In the genomic region with DNA sequence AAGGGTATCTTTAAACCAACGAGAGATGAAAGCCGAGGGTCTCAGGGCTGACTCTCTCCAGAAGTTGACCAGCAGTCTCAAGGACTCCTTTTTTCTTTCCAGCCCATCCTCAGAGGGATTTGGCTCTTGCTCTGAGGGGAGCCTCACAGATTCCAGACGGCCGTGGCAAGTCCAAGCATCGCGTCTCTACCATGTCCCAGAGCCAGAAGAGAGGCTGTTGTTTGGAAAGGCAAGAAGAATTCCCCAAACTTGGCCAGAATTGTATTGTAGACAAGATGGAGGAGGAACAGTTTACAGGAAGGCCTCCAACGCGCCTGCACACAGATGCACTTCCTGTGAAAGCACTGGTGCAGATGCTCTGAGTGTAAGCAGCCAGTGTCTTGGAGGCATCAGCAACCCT, we compare ENCODE assay signal across 16 mouse cellular contexts. TPM values are rescaled to one million over a fixed set of nuclear protein-coding genes. Genes with fewer than 3 reads are reported as not detected.
DNase-seq lines count a peak whose midpoint lies in the region; ATAC-seq lines count a peak whose summit lies in the region.
"Had no signal": no experiment of that assay in that cellular context is flagged by ENCODE, and none has a peak within 500 bp of the region (broad histone marks: within the 10 kb centered on the region; RNA-seq: fewer than 3 reads in every experiment).

No protein-coding gene starts in this region.

- peak; percentile 94 for DNase-seq in heart, adult 11 months
- DNase-seq in heart, adult 9 months (ENCODE audit: low spot score in 2 of 2), result no peak
- no peak for DNase-seq in lung, postnatal 14 days
- peak; percentile 22 for DNase-seq in thymus, postnatal 0 days (ENCODE audit: low spot score)
- no peak for DNase-seq in thymus, adult 18-20 months
- no peak for DNase-seq in cerebellum, adult 11-12 months
- DNase-seq: cerebellum, adult 8-10 months; layer of hippocampus, postnatal 36 days had no signal

- H3K4me2 ChIP-seq in lung, embryonic 15.5 days, result no peak overlapping the region
- H3K4me2 ChIP-seq: heart, embryonic 15.5 days; midbrain, embryonic 13.5 days had no signal

- H3K9me3 ChIP-seq in lung, embryonic 15.5 days, result no peaks in the 10 kb centered on the region
- H3K9me3 ChIP-seq: heart, embryonic 15.5 days; hindbrain, embryonic 10.5 days; midbrain, embryonic 13.5 days had no signal

- no peak for ATAC-seq in lung, embryonic 15.5 days (ENCODE audit: borderline replicate concordance, extremely low read depth, low FRiP score, low TSS enrichment)
- ATAC-seq: activated CD4-positive, CD25-positive, alpha-beta regulatory T cell, adult 4 months; forebrain, embryonic 14.5 days; intestine, postnatal 0 days; midbrain, embryonic 13.5 days had no signal

- no peak overlapping the region for H3K4me3 ChIP-seq in lung, embryonic 15.5 days
- H3K4me3 ChIP-seq: heart, embryonic 15.5 days; hindbrain, embryonic 10.5 days; midbrain, embryonic 13.5 days had no signal

- WGBS in lung, embryonic 15.5 days, result 59% methylated on average over 8 of the region's 8 CpGs

- 0 out of 2 replicates have a peak overlapping the region, but pooled peaks have one; percentile 1 for H3K27ac ChIP-seq in lung, embryonic 15.5 days
- H3K27ac ChIP-seq: midbrain, embryonic 13.5 days had no signal

- H3K27me3 ChIP-seq in lung, embryonic 15.5 days, result peaks cover 6% of the 10 kb centered on the region
- H3K27me3 ChIP-seq: midbrain, embryonic 13.5 days had no signal

- H3K36me3 ChIP-seq in lung, embryonic 15.5 days, result peaks cover under 1% of the 10 kb centered on the region; the same call in 1 of the 2 replicates

- H3K4me1 ChIP-seq in lung, embryonic 15.5 days, result peaks cover 51% of the 10 kb centered on the region

- H3K9ac ChIP-seq in lung, embryonic 15.5 days, result no peak overlapping the region
- H3K9ac ChIP-seq: heart, embryonic 15.5 days had no signal

RNA-seq across cellular contexts. Expression of a gene that starts 13.8 kb away (rescaled TPM):
- polyA plus RNA-seq in lung, embryonic 15.5 days (2015; fragmentation: Nextera tagmentation; extraction: Ambion mirVana), result 11.2 and 11.9 TPM in 2 replicates
- polyA plus RNA-seq in thymus, postnatal 0 days (2015; fragmentation: Nextera tagmentation; extraction: Ambion mirVana), result 7.9 and 8.1 TPM in 2 replicates
- polyA plus RNA-seq: activated CD4-positive, CD25-positive, alpha-beta regulatory T cell, adult 4 months had no signal

RNA-seq across cellular contexts. Expression of a gene that starts 14.6 kb away (rescaled TPM):
- 1.8 and 3.2 TPM in 2 replicates for polyA plus RNA-seq in lung, embryonic 15.5 days (2015; fragmentation: Nextera tagmentation; extraction: Ambion mirVana)
- 0.27 and 0.57 TPM in 2 replicates for polyA plus RNA-seq in thymus, postnatal 0 days (2015; fragmentation: Nextera tagmentation; extraction: Ambion mirVana)
- polyA plus RNA-seq: activated CD4-positive, CD25-positive, alpha-beta regulatory T cell, adult 4 months; liver, adult 2 months had no signal

RNA-seq across cellular contexts. Expression of a gene that starts 41.1 kb away (rescaled TPM):
- 12.5 and 13.5 TPM in 2 replicates for polyA plus RNA-seq in lung, embryonic 15.5 days (2015; fragmentation: Nextera tagmentation; extraction: Ambion mirVana)
- 8.8 and 11.2 TPM in 2 replicates for polyA plus RNA-seq in thymus, postnatal 0 days (2015; fragmentation: Nextera tagmentation; extraction: Ambion mirVana)

Comparison
In these comparisons a context has a peak if more than half of its experiments do, and no peak if none do; other contexts are left out.
1. DNase-seq: peak in heart, adult 11 months (single experiment) and thymus, postnatal 0 days (single experiment); none in heart, adult 9 months (0 of 2), lung, postnatal 14 days (single experiment), thymus, adult 18-20 months (0 of 2) and cerebellum, adult 11-12 months (single experiment).